Mouse (Mus musculus): ENCODE results near the gene Fam135a. TPM values are rescaled to one million over a fixed set of nuclear protein-coding genes. Genes with fewer than 3 reads are reported as not detected.

The Fam135a gene
- polyA plus RNA-seq (2012; rRNA removed) = 6.3 and 7.6 TPM in 2 replicates

DNA sequence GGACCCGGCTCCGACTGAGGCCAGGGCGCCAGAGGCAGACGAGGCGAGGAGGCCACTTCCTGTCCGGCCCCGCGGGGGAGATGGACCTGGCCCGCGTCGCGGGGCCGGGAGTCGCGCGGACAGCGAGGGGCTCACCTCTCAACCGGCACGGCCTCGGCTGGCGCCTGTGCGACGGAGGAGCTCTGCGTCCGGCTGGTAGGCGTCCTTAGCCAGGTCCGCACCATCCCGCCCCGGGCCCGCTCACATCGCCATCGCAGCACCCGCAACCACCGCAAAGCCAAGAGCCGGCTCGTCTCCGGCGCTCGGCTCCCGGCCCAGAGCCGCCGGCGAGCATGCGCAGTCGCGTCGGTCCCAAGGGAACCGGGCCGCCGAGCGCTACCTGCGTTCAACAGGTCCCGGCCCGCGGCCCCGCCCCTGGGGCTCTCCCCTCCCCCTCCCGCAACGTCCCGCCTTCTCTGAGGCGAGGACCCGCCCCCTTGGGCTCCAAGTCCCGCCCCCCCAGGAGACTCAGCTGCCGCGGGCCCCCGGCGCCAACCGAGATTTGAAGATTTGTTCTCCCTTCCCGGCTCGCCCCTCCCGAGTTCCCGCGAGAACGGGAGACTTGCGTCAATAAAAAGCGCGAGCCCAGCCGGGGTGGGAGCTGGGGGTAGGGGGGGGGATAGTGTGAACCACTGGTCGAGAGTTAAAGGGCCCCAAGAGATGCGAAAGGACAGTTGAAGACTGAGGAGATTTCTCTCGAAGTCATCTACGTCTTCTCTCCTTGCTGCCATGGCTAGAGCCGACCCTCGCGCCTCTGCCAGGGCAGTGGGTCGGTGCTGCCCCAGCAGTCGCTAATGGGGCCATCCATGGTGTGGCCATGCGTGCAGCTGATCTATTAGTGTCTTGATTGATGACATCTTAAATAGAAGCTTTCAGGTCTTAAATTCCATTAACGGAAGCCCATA is at the start of gene Fam135a:
TSS of gene Fam135a (minus strand) at position 416 of the 944 bp plus-strand sequence.

GRCm38 (mm10) chr1:24005070-24005804 is 94.9 kb downstream of the Fam135a start, which contains the start of gene Sdhaf4:
TSS of gene Sdhaf4 (minus strand) at chr1:24005656.

Other genes starting within 250 kb of the Fam135a start
- gene Smap1, start 178.0 kb downstream of the Fam135a start, polyA plus RNA-seq (2012; rRNA removed) = 34.9 and 41.5 TPM in 2 replicates
- 3.3 and 4.0 TPM in 2 replicates for gene Sdhaf4, start 94.7 kb downstream of the Fam135a start, polyA plus RNA-seq (2012; rRNA removed)
- 0.06 and 0.37 TPM in 2 replicates for gene Col9a1, start 77.3 kb upstream of the Fam135a start, polyA plus RNA-seq (2012; rRNA removed)